Mouse (Mus musculus) intestine, embryonic 15.5 days (tissue): ENCODE data around the gene Dpm1. TPM values are rescaled to one million over a fixed set of nuclear protein-coding genes. Genes with fewer than 3 reads are reported as not detected.

ENCODE experiments used
- ATAC-seq: fragments of 200-750 bp; cut with Nextera tagmentation; 2 replicates; pipeline ENCODE4 v1.8.0; 2017; ENCODE audit warnings: moderate TSS enrichment, moderate library complexity
- H3K27ac ChIP-seq: fragments of 300-500 bp; sonication (generic); 2 replicates; pipeline ENCODE4 v1.5.1; 2015; ENCODE audit warnings: mild to moderate bottlenecking, inconsistent platforms
- H3K27me3 ChIP-seq: fragments of 300-500 bp; sonication (generic); replicated peaks from 2 replicates; pipeline ENCODE4 v1.6.1; 2015; ENCODE audit warnings: inconsistent platforms
- H3K36me3 ChIP-seq: fragments of 300-500 bp; sonication (generic); 2 replicates; pipeline ENCODE4 v1.6.1; 2015; ENCODE audit warnings: inconsistent platforms
- H3K4me1 ChIP-seq: fragments of 300-500 bp; sonication (generic); replicated peaks from 2 replicates; pipeline ENCODE4 v1.6.1; 2015; ENCODE audit warnings: inconsistent platforms
- H3K4me2 ChIP-seq: fragments of 300-500 bp; sonication (generic); replicated peaks from 2 replicates; pipeline ENCODE4 v1.6.1; 2015; ENCODE audit warnings: mild to moderate bottlenecking, inconsistent platforms
- H3K4me3 ChIP-seq: fragments of 300-500 bp; sonication (generic); replicated peaks from 2 replicates; pipeline ENCODE4 v1.5.1; 2015; ENCODE audit warnings: inconsistent platforms
- H3K9ac ChIP-seq: fragments of 300-500 bp; sonication (generic); 2 replicates; pipeline ENCODE4 v1.6.1; 2015; ENCODE audit warnings: inconsistent platforms
- H3K9me3 ChIP-seq: fragments of 300-500 bp; sonication (generic); 2 replicates; pipeline ENCODE4 v1.6.1; 2016; ENCODE audit warnings: inconsistent platforms
- WGBS: fragments of 180-500 bp; shearing (Covaris S2); methylation state at CpG from one replicate; pipeline ENCODE4 v1.1.7; 2015; 5-methylcytosine and 5-hydroxymethylcytosine counted together
- polyA plus RNA-seq: library from polyadenylated mRNA; unstranded; fragments of >200 nt; fragmentation: Nextera tagmentation; extraction: Ambion mirVana; gene quantifications from 2 replicates; pipeline ENCODE4 v1.2.1, GENCODE M21; 2015

Gene Dpm1
- polyA plus RNA-seq, 1 experiment from 2014 or later = 104 TPM

DNA sequence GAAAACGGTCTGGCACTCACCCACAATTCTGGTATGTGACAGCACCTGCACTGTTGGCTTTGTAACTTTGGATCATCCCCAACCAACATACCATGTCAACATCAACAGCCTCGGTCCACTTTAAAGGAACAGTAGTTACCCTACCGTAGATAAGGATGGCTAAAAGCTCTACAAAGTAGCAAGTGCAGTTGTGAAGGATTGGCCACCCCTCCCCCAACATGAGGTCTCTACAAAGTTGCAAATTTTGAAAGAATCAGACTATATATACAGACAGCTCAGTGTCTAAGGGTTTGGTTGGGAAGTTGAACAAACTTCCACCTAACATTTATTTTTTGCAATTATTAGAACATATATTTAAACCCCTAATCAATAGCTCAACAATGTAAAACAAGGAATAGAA is 22.5 kb downstream of the Dpm1 start:
- Histone ChIP-seq H3K4me3 (no peak overlapping the region), H3K4me1 (peaks cover 10% of the 10 kb centered on the region; the same call in 1 of the 2 replicates), H3K9me3 (no peaks in the 10 kb centered on the region), H3K9ac (no peak overlapping the region), H3K4me2 (no peak overlapping the region), H3K27me3 (no peaks in the 10 kb centered on the region), H3K27ac (peak overlapping the region; percentile 98; the same call in 1 of the 2 replicates), H3K36me3 (peaks cover 24% of the 10 kb centered on the region)
- WGBS = 94% methylated on average over 3 of the region's 3 CpGs
- 0 out of 2 replicates have a peak, but pooled peaks have one; percentile 0 for ATAC-seq

DNA sequence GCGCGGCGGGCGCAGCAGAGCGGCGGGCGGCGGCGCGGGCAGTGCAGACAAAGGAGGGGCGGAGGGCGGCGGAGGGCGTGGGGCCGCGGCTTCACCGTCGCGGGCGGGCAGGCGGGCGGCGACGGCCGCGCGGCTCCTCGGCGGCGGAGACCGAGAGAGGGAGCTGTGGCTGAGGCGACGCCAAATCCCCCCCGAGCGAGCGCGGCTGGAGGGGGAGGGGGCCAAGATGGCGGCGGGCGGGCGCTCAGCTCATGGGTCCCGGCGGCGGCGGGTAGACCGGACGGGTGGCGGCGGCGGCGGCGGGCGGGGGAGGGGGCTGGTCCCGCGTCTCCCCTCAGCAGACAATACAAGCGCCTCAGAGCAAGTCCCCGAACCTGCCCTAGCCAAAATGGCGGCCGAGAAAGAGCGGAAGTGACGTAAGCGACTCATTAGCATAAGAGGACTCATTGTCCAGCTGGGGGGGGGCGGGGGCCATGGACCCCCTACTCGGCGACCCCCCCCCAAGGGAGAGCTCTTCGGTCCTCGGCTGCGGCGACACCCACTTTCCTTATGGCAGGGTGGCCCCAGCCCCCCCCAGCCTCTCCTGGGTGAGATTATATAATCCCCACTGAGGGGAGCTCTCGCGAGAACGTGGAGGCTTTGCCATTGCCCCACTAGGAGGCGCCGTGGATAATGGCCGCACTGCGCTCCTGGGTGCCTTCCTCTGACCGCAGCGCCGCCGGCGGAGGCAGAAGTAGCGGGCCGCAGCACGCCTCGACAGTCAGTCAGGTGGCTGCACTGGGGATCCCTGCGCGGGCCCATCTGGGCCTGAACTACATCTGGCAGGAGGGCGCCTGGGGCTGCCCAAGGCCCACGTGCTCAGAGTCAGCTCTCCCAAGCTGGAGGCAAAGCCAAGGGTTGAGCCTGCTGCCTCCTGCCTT is 23.4 kb downstream of the Dpm1 start, which contains the start of gene Adnp:
Gene Adnp, minus strand, starts transcription at position 388 of the 920 bp plus-strand sequence.
- peaks cover 15% of the 10 kb centered on the region for H3K36me3 ChIP-seq
- peak within 1 kb of the TSS; percentile 98 for H3K27ac ChIP-seq
- H3K4me1 ChIP-seq = peaks cover 10% of the 10 kb centered on the region; the same call in 1 of the 2 replicates
- peak within 1 kb of the TSS; percentile 75 for H3K4me2 ChIP-seq
- peak within 1 kb of the TSS; percentile 88 for H3K4me3 ChIP-seq
- H3K9me3 ChIP-seq = no peaks in the 10 kb centered on the region
- no peaks in the 10 kb centered on the region for H3K27me3 ChIP-seq
- peak within 1 kb of the TSS; percentile 100 for H3K9ac ChIP-seq
- WGBS = under 1% methylated on average over 79 of the region's 89 CpGs
- peak; percentile 92 for ATAC-seq

DNA sequence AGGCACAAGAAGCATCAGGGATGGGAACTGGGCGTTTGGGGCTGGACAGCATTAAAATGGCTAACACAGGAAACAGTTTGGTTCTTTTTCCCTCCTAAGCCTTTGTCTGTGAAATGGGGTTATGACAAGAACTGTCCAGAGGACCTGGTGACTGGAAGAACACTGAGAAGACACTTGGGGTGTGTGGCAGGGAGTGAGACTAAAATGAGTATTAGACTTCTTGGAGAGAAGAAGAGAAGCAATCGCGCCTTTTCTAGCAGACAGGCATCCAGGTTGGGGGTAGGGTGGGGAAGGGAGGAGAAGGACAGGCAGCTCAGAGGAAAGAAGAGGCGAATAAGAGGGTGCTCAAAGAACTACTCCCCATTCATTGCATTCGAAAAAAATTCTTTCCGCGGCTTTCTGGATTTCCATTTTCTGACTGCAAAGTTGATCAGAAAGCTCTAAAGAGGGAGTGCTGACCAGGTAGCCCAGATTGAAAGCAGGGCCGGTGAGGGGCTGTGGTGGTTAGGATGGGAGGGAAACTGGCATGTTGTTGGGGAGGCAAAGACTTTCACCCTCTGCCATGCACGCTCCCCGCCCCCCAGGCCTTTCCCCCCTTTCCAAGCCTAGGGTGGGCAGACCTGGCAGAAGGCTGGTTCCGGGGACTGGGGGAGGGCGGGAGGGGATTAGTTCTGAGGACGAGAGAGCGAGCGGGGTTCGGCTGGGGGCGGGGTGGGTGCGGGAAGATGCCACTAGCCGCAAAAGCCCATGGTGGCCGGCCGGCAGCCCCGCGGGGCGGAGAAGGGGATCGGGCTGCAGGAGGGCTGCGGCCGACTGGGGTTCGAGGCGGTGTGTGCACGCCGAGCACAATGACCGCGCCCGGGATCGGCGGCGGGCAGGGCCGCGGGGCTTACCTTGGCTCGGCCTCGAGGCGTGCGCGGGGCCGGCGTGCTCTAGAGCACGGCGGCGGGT is 24.4 kb downstream of the Dpm1 start:
- Histone ChIP-seq H3K9ac (peak overlapping the region; percentile 100), H3K27me3 (no peaks in the 10 kb centered on the region), H3K4me1 (peaks cover 14% of the 10 kb centered on the region; the same call in 1 of the 2 replicates), H3K27ac (peak overlapping the region; percentile 98), H3K9me3 (no peaks in the 10 kb centered on the region), H3K36me3 (0 out of 2 replicates have a peak, but pooled peaks cover 6% of the 10 kb centered on the region), H3K4me3 (peak overlapping the region; percentile 88), H3K4me2 (peak overlapping the region; percentile 75)
- WGBS = under 1% methylated on average over 35 of the region's 49 CpGs
- peak; percentile 13; the same call in 1 of the 2 replicates for ATAC-seq

DNA sequence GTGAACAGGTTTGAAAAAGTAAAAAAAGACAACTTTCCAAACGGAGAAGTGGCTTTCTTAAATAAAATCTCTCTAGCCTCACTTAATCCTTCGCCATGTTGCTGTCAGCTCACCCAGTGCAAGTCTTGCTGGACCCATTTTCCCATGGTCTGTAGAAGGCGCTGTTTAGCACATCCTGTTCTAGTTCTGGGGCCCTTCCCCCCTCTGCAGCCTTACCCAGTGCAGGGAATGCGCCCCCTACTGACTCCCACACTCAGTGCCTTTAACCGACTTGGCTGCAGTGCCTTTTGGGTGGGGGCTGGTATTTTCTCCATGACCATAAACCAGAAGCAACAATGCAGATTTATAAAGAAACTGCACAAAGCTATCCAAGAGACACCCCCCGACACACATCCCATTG is 25.1 kb downstream of the Dpm1 start:
- 0 out of 2 replicates have a peak, but pooled peaks cover 3% of the 10 kb centered on the region for H3K36me3 ChIP-seq
- peak overlapping the region; percentile 100 for H3K9ac ChIP-seq
- H3K4me2 ChIP-seq = peak overlapping the region; percentile 75
- ATAC-seq = peak; percentile 58
- peak overlapping the region; percentile 88 for H3K4me3 ChIP-seq
- H3K27ac ChIP-seq = peak overlapping the region; percentile 98
- 5% methylated on average over 6 of the region's 6 CpGs for WGBS
- H3K9me3 ChIP-seq = no peaks in the 10 kb centered on the region
- H3K4me1 ChIP-seq = peaks cover 18% of the 10 kb centered on the region
- H3K27me3 ChIP-seq = no peaks in the 10 kb centered on the region

DNA sequence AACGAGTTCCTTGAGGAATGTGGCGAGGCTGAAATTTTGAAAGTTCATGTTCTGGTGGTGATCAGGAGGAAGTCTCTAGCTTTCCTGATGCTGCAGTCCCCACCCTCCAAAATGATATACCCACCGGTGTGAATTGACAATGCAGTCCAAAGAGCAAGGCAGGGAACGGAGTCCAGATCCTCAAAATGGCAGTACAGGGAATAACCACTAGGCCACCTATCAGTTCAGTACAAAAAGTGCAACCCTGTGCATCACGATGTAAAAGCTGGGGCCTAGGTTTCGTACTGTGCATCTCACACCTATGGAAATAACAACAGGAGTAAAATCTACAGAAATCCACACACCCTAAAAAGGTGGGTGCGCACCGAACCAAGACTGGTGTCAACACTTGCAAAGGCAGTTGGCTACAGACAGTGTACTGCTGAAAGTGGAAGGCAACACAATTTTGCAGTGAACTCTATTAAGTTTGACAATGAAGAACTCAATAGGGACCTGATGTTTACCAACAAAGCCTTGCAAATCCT is 25.9 kb downstream of the Dpm1 start:
- Histone ChIP-seq H3K4me2 (peak overlapping the region; percentile 75), H3K27me3 (no peaks in the 10 kb centered on the region), H3K4me3 (peak overlapping the region; percentile 88), H3K4me1 (peaks cover 23% of the 10 kb centered on the region), H3K27ac (no peak overlapping the region), H3K9me3 (no peaks in the 10 kb centered on the region), H3K9ac (peak overlapping the region; percentile 18; the same call in 1 of the 2 replicates), H3K36me3 (0 out of 2 replicates have a peak, but pooled peaks cover 3% of the 10 kb centered on the region)
- WGBS = 78% methylated on average over 8 of the region's 8 CpGs
- no peak for ATAC-seq

DNA sequence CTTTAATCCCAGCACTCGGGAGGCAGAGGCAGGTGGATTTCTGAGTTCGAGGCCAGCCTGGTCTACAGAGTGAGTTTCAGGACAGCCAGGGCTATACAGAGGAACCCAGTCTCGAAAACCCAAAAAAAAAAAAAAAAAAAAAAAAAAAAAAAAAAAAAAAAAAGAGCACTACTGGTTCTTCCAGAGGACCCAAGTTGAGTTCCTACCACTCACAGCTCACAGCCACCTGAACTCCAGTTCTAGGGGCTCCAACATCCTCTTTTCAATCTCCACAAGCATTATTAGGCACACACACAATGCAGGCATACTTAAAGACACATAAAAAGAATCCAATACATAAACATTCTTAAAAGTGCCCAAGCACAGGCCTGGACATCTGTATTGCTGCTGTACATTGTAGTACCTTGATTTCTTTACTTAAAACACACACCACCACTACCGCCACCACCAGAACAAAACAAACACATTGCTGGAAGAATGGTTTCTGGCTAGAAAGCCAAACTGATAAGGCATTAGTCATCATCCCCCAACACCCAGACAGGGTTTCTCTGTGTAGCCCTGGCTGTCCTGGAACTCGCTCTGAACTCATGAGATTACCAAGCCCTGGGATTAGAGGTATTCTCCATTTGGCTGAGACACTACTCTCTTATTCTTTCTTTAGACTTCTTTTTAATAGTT is 30.2 kb downstream of the Dpm1 start:
- H3K27ac ChIP-seq = no peak overlapping the region
- H3K9ac ChIP-seq = no peak overlapping the region
- WGBS = 69% methylated on average over 4 of the region's 5 CpGs
- ATAC-seq = no peak
- H3K4me3 ChIP-seq = no peak overlapping the region
- no peaks in the 10 kb centered on the region for H3K9me3 ChIP-seq
- peaks cover 9% of the 10 kb centered on the region; the same call in 1 of the 2 replicates for H3K36me3 ChIP-seq
- no peaks in the 10 kb centered on the region for H3K27me3 ChIP-seq
- peaks cover 40% of the 10 kb centered on the region for H3K4me1 ChIP-seq
- H3K4me2 ChIP-seq = no peak overlapping the region

DNA sequence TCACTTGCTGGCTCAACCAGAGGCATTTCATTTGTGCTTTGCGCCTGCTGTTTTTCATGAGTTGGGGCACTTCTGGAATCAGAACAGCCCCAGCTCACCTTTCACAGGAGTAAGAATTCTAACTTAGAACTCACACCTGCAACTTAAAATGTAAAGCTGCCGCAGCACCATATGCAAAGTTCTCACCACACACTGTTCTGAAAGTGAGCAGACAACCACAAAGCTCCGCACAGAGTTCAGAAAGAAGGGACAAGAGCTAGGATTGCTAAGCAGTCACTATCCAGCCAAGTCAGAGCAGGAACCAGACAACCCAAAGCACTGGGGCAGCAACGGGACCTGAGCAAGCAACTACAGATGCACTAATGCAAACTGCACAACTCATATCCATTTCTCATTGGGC is 30.9 kb downstream of the Dpm1 start:
- no peaks in the 10 kb centered on the region for H3K9me3 ChIP-seq
- no peak overlapping the region for H3K9ac ChIP-seq
- WGBS = 79% methylated on average over 4 of the region's 4 CpGs
- peak overlapping the region; percentile 2; the same call in 1 of the 2 replicates for H3K4me2 ChIP-seq
- ATAC-seq = no peak
- no peak overlapping the region for H3K4me3 ChIP-seq
- H3K36me3 ChIP-seq = peaks cover 9% of the 10 kb centered on the region; the same call in 1 of the 2 replicates
- H3K4me1 ChIP-seq = peaks cover 38% of the 10 kb centered on the region
- no peaks in the 10 kb centered on the region for H3K27me3 ChIP-seq
- no peak overlapping the region for H3K27ac ChIP-seq

DNA sequence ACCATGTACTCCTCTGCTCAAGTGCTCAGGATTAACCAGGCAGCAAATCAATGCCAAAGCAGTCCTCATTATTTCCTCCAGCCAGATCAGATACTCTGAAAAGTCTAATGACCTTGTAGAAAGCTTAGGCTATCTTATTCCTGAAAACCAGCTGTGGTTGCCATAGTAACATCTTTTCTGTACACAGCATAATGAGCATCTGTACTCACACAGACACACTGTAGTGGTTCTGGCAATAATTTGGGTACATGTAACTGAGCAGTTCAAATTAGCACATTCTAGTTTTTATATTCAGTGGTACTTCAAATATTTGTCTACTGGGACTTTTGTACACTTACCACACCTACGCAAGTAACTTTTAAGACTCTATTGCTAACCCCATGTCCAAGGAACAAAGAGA is 32.0 kb downstream of the Dpm1 start:
- Histone ChIP-seq H3K4me3 (no peak overlapping the region), H3K9me3 (no peaks in the 10 kb centered on the region), H3K27me3 (no peaks in the 10 kb centered on the region), H3K9ac (no peak overlapping the region), H3K4me2 (no peak overlapping the region), H3K27ac (no peak overlapping the region), H3K4me1 (peaks cover 39% of the 10 kb centered on the region), H3K36me3 (peaks cover 8% of the 10 kb centered on the region; the same call in 1 of the 2 replicates)
- no peak for ATAC-seq
- WGBS = 67% methylated on average over 1 of the region's 1 CpGs

DNA sequence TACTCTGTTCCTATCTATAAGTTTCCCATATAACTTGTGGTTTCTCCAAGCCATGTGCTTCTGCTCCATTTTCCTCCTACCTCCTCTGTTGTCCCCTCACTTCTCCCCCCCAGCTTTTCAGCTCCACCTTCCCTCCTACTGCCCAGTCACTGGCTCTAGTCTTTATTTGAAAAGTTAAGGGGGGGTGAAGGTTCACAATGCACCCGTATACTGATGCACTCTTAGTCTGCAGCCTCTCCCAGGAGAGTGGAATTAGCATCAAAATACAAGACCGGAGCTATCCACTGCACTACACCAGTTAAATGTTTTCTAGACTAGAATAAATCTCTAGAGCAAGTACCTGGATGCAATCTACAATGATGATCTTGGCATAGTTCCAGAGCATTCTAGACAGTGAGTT is 34.7 kb downstream of the Dpm1 start:
- H3K4me3 ChIP-seq = no peak overlapping the region
- no peak for ATAC-seq
- H3K27ac ChIP-seq = no peak overlapping the region
- no peak overlapping the region for H3K4me2 ChIP-seq
- H3K36me3 ChIP-seq = peaks cover 6% of the 10 kb centered on the region; the same call in 1 of the 2 replicates
- H3K9me3 ChIP-seq = no peaks in the 10 kb centered on the region
- WGBS = 56% methylated on average over 2 of the region's 2 CpGs
- H3K9ac ChIP-seq = no peak overlapping the region
- peaks cover 35% of the 10 kb centered on the region for H3K4me1 ChIP-seq
- H3K27me3 ChIP-seq = no peaks in the 10 kb centered on the region

DNA sequence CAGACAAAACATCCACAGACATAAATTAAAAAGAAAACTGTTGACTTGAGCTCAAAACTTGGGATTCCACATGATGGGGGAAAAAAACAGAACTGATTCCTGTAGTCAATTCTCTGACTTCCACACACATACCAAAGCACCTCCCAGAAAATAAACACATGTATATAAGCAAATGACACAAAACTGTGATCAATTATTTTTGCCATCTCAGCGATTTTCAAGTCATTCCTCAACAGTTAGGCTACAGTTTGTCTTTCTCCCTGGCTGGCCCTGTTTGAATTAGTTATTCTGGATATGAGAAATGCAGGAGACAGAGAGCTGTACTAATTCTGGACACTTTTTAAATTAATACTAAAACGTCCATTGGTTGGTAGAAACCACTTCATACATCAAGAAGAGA is 36.7 kb downstream of the Dpm1 start:
- Histone ChIP-seq H3K36me3 (peaks cover 6% of the 10 kb centered on the region), H3K9me3 (no peaks in the 10 kb centered on the region), H3K4me2 (no peak overlapping the region), H3K9ac (no peak overlapping the region), H3K4me1 (peaks cover 19% of the 10 kb centered on the region; the same call in 1 of the 2 replicates), H3K4me3 (no peak overlapping the region), H3K27me3 (no peaks in the 10 kb centered on the region), H3K27ac (no peak overlapping the region)
- ATAC-seq = no peak
- WGBS = 56% methylated on average over 2 of the region's 2 CpGs

DNA sequence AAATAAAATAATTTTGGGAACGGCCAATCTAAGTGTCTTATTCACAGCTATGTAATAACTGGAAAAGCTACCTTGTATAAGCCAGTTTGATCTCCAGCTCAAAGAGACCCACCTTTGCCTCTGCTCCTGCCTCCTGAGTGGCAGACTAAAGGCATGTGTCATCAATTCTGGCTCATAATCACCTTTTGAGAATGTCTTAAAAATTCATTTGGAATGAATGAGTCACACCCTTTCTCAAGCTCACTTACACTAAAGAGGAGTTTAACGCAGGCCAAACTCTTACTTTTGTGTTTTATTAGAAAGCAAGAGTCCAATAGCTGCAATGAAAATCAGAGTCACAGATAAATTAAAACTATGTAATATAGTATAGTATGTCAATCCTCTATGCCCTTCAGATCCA is 38.5 kb downstream of the Dpm1 start:
- Histone ChIP-seq H3K36me3 (no peaks in the 10 kb centered on the region; the same call in 1 of the 2 replicates), H3K27me3 (no peaks in the 10 kb centered on the region), H3K9ac (no peak overlapping the region), H3K4me3 (no peak overlapping the region), H3K4me2 (no peak overlapping the region), H3K4me1 (peaks cover 10% of the 10 kb centered on the region; the same call in 1 of the 2 replicates), H3K9me3 (no peaks in the 10 kb centered on the region), H3K27ac (no peak overlapping the region)
- ATAC-seq = no peak
- WGBS = 89% methylated on average over 2 of the region's 2 CpGs
